Mouse (Mus musculus) forebrain, postnatal 0 days (tissue): ENCODE data around the gene Elf5. TPM values are rescaled to one million over a fixed set of nuclear protein-coding genes. Genes with fewer than 3 reads are reported as not detected.

Source experiments
- ATAC-seq: fragments of 200-750 bp; cut with Nextera tagmentation; 2 replicates; pipeline ENCODE4 v1.8.0; 2017; ENCODE audit warnings: mild to moderate bottlenecking, moderate library complexity
- DNase-seq: peaks from one replicate; pipeline ENCODE4 v3.0.0-alpha.2; 2015
- H3K27ac ChIP-seq: fragments of 300-500 bp; sonication (generic); 2 replicates; pipeline ENCODE4 v1.5.1; 2014; ENCODE audit warnings: low read depth, mild to moderate bottlenecking, antibody characterized with exemption, low read length, moderate library complexity, mixed read lengths
- H3K27me3 ChIP-seq: fragments of 300-500 bp; sonication (generic); 2 replicates; pipeline ENCODE4 v1.6.1; 2014; ENCODE audit warnings: mild to moderate bottlenecking, low read length, mixed read lengths; ENCODE audit not compliant: insufficient read depth
- H3K36me3 ChIP-seq: fragments of 300-500 bp; sonication (generic); 2 replicates; pipeline ENCODE4 v1.6.1; 2014; ENCODE audit warnings: mild to moderate bottlenecking, moderate library complexity; ENCODE audit not compliant: insufficient read depth
- H3K4me1 ChIP-seq: fragments of 300-500 bp; sonication (generic); 2 replicates; pipeline ENCODE4 v1.6.1; 2014; ENCODE audit warnings: antibody characterized with exemption; ENCODE audit not compliant: insufficient read depth
- H3K4me2 ChIP-seq: fragments of 300-500 bp; sonication (generic); 2 replicates; pipeline ENCODE4 v1.6.1; 2014; ENCODE audit warnings: low read depth, mild to moderate bottlenecking, moderate library complexity
- H3K4me3 ChIP-seq: fragments of 300-500 bp; sonication (generic); 2 replicates; pipeline ENCODE4 v1.5.1; 2014; ENCODE audit warnings: low read depth, low read length, mixed read lengths
- H3K9ac ChIP-seq: fragments of 300-500 bp; sonication (generic); 2 replicates; pipeline ENCODE4 v1.6.1; 2014; ENCODE audit warnings: mild to moderate bottlenecking
- H3K9me3 ChIP-seq: fragments of 300-500 bp; sonication (generic); 2 replicates; pipeline ENCODE4 v1.6.1; 2016; ENCODE audit warnings: low read length
- CTCF ChIP-seq: sonication (generic); IDR thresholded peaks from 2 replicates; pipeline ENCODE4 v1.5.1; 2016; ENCODE audit warnings: antibody characterized with exemption, control low read depth, low read depth
- WGBS: fragments of 180-500 bp; shearing (Covaris S2); extraction: QIAGEN DNeasy Blood & Tissue Kit; methylation state at CpG from one replicate; pipeline ENCODE4 v1.1.7; 2014; 5-methylcytosine and 5-hydroxymethylcytosine counted together
- polyA plus RNA-seq: library from polyadenylated mRNA; unstranded; fragments of >200 nt; fragmentation: Nextera tagmentation; extraction: Ambion mirVana; gene quantifications from 2 replicates; pipeline ENCODE4 v1.2.1, GENCODE M21; 2015
- total RNA-seq: library from RNA; depleted of rRNA; stranded (reverse); fragments of >200 nt; gene quantifications from 2 replicates; pipeline ENCODE4 v1.2.3, GENCODE M21; 2014

The Elf5 gene
- total and polyA plus RNA-seq, 2 experiments from 2014 or later, result not detected

GRCm38 (mm10) chr2:103391626-103392025 lies 19.9 kb upstream of the Elf5 start:
- DNase-seq, result no peak
- H3K4me3 ChIP-seq, result no peak overlapping the region
- no peak for ATAC-seq
- no peaks in the 10 kb centered on the region for H3K4me1 ChIP-seq
- WGBS, result 79% methylated on average over 4 of the region's 4 CpGs
- no peak overlapping the region for H3K9ac ChIP-seq
- H3K27me3 ChIP-seq, result no peaks in the 10 kb centered on the region
- no peak overlapping the region for H3K4me2 ChIP-seq
- no peaks in the 10 kb centered on the region for H3K36me3 ChIP-seq
- H3K27ac ChIP-seq, result no peak overlapping the region
- no peaks in the 10 kb centered on the region for H3K9me3 ChIP-seq
- no peak for TF ChIP-seq CTCF

DNA sequence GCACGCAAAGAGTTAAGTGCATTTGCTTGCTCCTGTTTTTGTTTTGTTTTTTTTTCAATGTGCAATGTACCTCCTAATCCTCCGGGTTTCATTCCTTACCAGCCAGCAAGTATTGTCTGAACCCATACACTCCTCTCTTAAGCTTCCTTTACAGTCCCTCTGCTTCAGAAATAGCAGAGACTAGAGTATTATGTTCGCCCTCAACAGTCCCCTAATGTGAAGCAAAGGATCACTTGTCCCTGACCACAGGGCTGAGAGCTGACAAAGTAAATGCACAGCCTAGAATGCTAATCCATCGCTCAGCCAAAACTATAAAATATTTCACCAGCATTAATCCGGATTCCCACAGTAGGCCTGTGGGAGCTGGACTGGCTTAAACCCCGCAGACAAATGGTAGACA lies 13.4 kb upstream of the Elf5 start:
- ATAC-seq (no peak), DNase-seq (no peak)
- Histone ChIP-seq H3K36me3 (no peaks in the 10 kb centered on the region), H3K4me2 (no peak overlapping the region), H3K4me1 (no peaks in the 10 kb centered on the region), H3K27ac (no peak overlapping the region), H3K9ac (no peak overlapping the region), H3K9me3 (no peaks in the 10 kb centered on the region), H3K27me3 (no peaks in the 10 kb centered on the region), H3K4me3 (no peak overlapping the region)
- no peak for TF ChIP-seq CTCF
- 39% methylated on average over 6 of the region's 6 CpGs for WGBS

DNA sequence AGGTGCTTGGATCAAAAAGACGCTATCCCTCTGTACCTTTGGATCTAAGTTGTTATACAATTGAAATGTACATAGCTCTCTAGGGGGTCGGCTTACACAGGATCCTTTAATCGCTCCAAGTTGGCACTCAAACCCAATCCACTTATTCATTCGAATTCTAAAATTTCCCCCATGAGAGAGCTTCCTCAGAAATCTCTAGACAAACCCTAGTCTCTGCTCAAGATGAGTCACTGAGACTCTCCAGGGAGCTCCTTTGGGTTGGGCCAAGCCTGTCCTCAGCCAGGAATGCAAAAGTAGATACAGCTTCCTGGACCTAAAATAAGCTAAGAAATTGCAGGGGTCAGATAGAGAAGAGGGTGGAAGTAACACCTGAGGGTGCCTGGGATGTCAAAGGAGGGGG lies 10.8 kb upstream of the Elf5 start:
- H3K4me3 ChIP-seq, result no peak overlapping the region
- no peaks in the 10 kb centered on the region for H3K4me1 ChIP-seq
- H3K9ac ChIP-seq, result no peak overlapping the region
- DNase-seq (no peak), ATAC-seq (no peak)
- no peak for TF ChIP-seq CTCF
- H3K36me3 ChIP-seq, result no peaks in the 10 kb centered on the region
- 78% methylated on average over 4 of the region's 4 CpGs for WGBS
- no peak overlapping the region for H3K4me2 ChIP-seq
- no peaks in the 10 kb centered on the region for H3K27me3 ChIP-seq
- no peaks in the 10 kb centered on the region for H3K9me3 ChIP-seq
- no peak overlapping the region for H3K27ac ChIP-seq

GRCm38 (mm10) chr2:103406239-103406638 lies 5.2 kb upstream of the Elf5 start:
- Histone ChIP-seq H3K4me2 (no peak overlapping the region), H3K27me3 (no peaks in the 10 kb centered on the region), H3K9ac (no peak overlapping the region), H3K27ac (no peak overlapping the region), H3K9me3 (no peaks in the 10 kb centered on the region), H3K4me1 (no peaks in the 10 kb centered on the region), H3K36me3 (no peaks in the 10 kb centered on the region), H3K4me3 (no peak overlapping the region)
- ATAC-seq (no peak), DNase-seq (no peak)
- TF ChIP-seq CTCF, result no peak
- WGBS, result 75% methylated on average over 3 of the region's 3 CpGs

- no peaks in the 10 kb centered on the region for H3K36me3 ChIP-seq
- H3K27me3 ChIP-seq, result no peaks in the 10 kb centered on the region
- 94% methylated on average over 3 of the region's 3 CpGs for WGBS
- TF ChIP-seq CTCF, result no peak
- no peak for ATAC-seq
- no peak overlapping the region for H3K4me3 ChIP-seq
- no peak overlapping the region for H3K27ac ChIP-seq
- no peak overlapping the region for H3K9ac ChIP-seq
- no peaks in the 10 kb centered on the region for H3K9me3 ChIP-seq
- no peaks in the 10 kb centered on the region for H3K4me1 ChIP-seq
- H3K4me2 ChIP-seq, result no peak overlapping the region
- no peak for DNase-seq
Measured at GRCm38 (mm10) chr2:103411816-103412215, 328 bp downstream of the Elf5 start.

DNA sequence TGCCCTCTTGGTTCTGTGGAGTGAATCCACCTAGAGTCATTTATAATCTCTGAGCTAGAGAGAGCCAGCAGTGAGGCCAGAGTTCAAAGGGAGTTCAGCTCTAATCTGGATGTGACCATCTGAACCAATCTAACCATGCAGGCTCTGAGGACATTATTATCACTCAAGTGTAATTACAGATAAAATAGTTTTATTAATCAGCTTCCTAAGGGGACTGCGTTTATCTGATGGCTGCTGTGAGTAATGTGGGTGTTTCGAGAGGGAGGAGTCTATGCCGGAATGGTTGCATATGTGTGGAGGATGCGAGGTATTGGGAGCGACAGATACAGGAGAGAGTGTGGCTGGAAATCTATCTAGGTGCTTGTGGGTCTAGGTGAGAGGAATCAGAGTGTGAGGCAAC lies 1.9 kb downstream of the Elf5 start:
- Histone ChIP-seq H3K36me3 (no peaks in the 10 kb centered on the region), H3K27ac (no peak overlapping the region), H3K27me3 (no peaks in the 10 kb centered on the region), H3K9me3 (no peaks in the 10 kb centered on the region), H3K4me2 (no peak overlapping the region), H3K4me1 (no peaks in the 10 kb centered on the region), H3K9ac (no peak overlapping the region), H3K4me3 (no peak overlapping the region)
- ATAC-seq, result no peak
- no peak for TF ChIP-seq CTCF
- WGBS, result 86% methylated on average over 5 of the region's 5 CpGs
- no peak for DNase-seq

GRCm38 (mm10) chr2:103415774-103416173 lies 4.3 kb downstream of the Elf5 start:
- H3K4me2 ChIP-seq, result no peak overlapping the region
- H3K9ac ChIP-seq, result no peak overlapping the region
- no peaks in the 10 kb centered on the region for H3K9me3 ChIP-seq
- H3K4me1 ChIP-seq, result no peaks in the 10 kb centered on the region
- no peak overlapping the region for H3K4me3 ChIP-seq
- DNase-seq, result no peak
- ATAC-seq, result no peak
- H3K27ac ChIP-seq, result no peak overlapping the region
- TF ChIP-seq CTCF, result no peak
- no peaks in the 10 kb centered on the region for H3K36me3 ChIP-seq
- 88% methylated on average over 3 of the region's 3 CpGs for WGBS
- no peaks in the 10 kb centered on the region for H3K27me3 ChIP-seq
